Comparison of ENCODE assay signal across 24 mouse cellular contexts in the genomic region with DNA sequence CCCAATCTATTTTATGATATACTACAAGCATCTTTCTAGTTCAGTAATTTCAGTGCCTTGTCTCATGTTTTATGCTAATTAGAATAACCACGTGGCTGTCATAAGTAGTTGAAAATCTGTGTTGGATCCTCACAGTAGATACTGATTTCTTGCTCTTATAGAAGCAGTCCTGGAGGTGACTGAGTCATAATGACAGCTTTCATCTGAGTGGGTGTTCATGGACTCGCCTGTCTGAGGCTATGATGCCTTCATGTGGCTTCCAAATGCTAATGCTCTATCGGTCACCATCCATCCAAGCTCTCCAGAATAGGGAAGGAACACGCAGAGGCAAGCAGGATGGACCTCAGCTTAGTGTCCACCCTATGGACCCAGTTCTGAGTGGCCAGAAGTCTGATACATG.
"Had no signal": no experiment of that assay in that cellular context is flagged by ENCODE, and none has a peak within 500 bp of the region (broad histone marks: within the 10 kb centered on the region; RNA-seq: fewer than 3 reads in every experiment).

No protein-coding gene starts in this region.

- H3K4me3 ChIP-seq: heart, embryonic 13.5 days; heart, embryonic 15.5 days; hindbrain, embryonic 13.5 days; hindbrain, embryonic 15.5 days; kidney, embryonic 15.5 days; limb, embryonic 13.5 days; limb, embryonic 15.5 days; liver, embryonic 12.5 days had no signal

- H3K4me1 ChIP-seq: liver, embryonic 12.5 days had no signal

- DNase-seq: gastrocnemius, postnatal 14 days; gastrocnemius, postnatal 36 days; heart, adult 18-20 months; heart, postnatal 14 days; heart, postnatal 36 days; kidney, adult 11 months; kidney, adult 2 months; kidney, adult 9 months; kidney, postnatal 14 days; kidney, postnatal 36 days; layer of hippocampus, adult 9-11 months; layer of hippocampus, postnatal 36 days; left cerebral cortex, postnatal 4 days had no signal

- H3K9ac ChIP-seq: heart, embryonic 13.5 days; heart, embryonic 15.5 days; hindbrain, embryonic 13.5 days; hindbrain, embryonic 15.5 days; kidney, embryonic 15.5 days; limb, embryonic 13.5 days; limb, embryonic 15.5 days; liver, embryonic 12.5 days; liver, embryonic 14.5 days had no signal

- H3K36me3 ChIP-seq: heart, embryonic 13.5 days; heart, embryonic 15.5 days; hindbrain, embryonic 13.5 days; hindbrain, embryonic 15.5 days; kidney, embryonic 15.5 days; limb, embryonic 13.5 days; limb, embryonic 15.5 days; liver, embryonic 12.5 days had no signal

- H3K27me3 ChIP-seq: heart, embryonic 13.5 days; heart, embryonic 15.5 days; hindbrain, embryonic 13.5 days; hindbrain, embryonic 15.5 days; kidney, embryonic 15.5 days; limb, embryonic 15.5 days; liver, embryonic 12.5 days had no signal

- H3K27ac ChIP-seq: heart, embryonic 13.5 days; heart, embryonic 15.5 days; hindbrain, embryonic 13.5 days; hindbrain, embryonic 15.5 days; hindbrain, postnatal 0 days; kidney, embryonic 15.5 days; kidney, postnatal 0 days; limb, embryonic 13.5 days; limb, embryonic 15.5 days; liver, embryonic 12.5 days; liver, embryonic 14.5 days had no signal
